Mouse (Mus musculus) liver, embryonic 11.5 days (tissue): ENCODE results near the gene Ctnna2. TPM values are rescaled to one million over a fixed set of nuclear protein-coding genes. Genes with fewer than 3 reads are reported as not detected.

Experiments
- ATAC-seq: fragments of 200-750 bp; cut with Nextera tagmentation; replicated peaks from 2 replicates; pipeline ENCODE4 v1.8.0; 2017; ENCODE audit warnings: moderate number of reproducible peaks, mild to moderate bottlenecking, moderate TSS enrichment, moderate library complexity; ENCODE audit not compliant: low FRiP score
- DNase-seq: peaks from one replicate; pipeline ENCODE4 v3.0.0-alpha.2; 2017; ENCODE audit warnings: low spot score
- H3K27ac ChIP-seq: fragments of 300-500 bp; sonication (generic); 2 replicates; pipeline ENCODE4 v1.5.1; 2014; ENCODE audit warnings: mild to moderate bottlenecking, low read depth, low read length, control low read depth
- H3K27me3 ChIP-seq: fragments of 300-500 bp; sonication (generic); replicated peaks from 2 replicates; pipeline ENCODE4 v1.6.1; 2014; ENCODE audit warnings: low read length, mixed read lengths; ENCODE audit not compliant: control insufficient read depth, insufficient read depth
- H3K36me3 ChIP-seq: fragments of 300-500 bp; sonication (generic); 2 replicates; pipeline ENCODE4 v1.6.1; 2014; ENCODE audit warnings: mild to moderate bottlenecking, low read length, moderate library complexity, mixed read lengths; ENCODE audit not compliant: control insufficient read depth, insufficient read depth
- H3K4me1 ChIP-seq: fragments of 300-500 bp; sonication (generic); replicated peaks from 2 replicates; pipeline ENCODE4 v1.6.1; 2014; ENCODE audit warnings: low read length, mixed read lengths; ENCODE audit not compliant: control insufficient read depth, insufficient read depth
- H3K4me2 ChIP-seq: fragments of 300-500 bp; sonication (generic); 2 replicates; pipeline ENCODE4 v1.6.1; 2014; ENCODE audit warnings: mild to moderate bottlenecking, control low read depth, moderate library complexity
- H3K4me3 ChIP-seq: fragments of 300-500 bp; sonication (generic); 2 replicates; pipeline ENCODE4 v1.5.1; 2014; ENCODE audit warnings: low read depth, low read length, control low read depth
- H3K9ac ChIP-seq: fragments of 300-500 bp; sonication (generic); 2 replicates; pipeline ENCODE4 v1.6.1; 2014; ENCODE audit warnings: low read depth, low read length, control low read depth
- H3K9me3 ChIP-seq: fragments of 300-500 bp; sonication (generic); 2 replicates; pipeline ENCODE4 v1.6.1; 2016; ENCODE audit warnings: low read length, inconsistent platforms, mixed read lengths; ENCODE audit not compliant: control insufficient read depth
- WGBS: fragments of 180-500 bp; shearing (Covaris S2); extraction: QIAGEN DNeasy Blood & Tissue Kit; methylation state at CpG from one replicate; pipeline ENCODE4 v1.1.7; 2014; 5-methylcytosine and 5-hydroxymethylcytosine counted together
- polyA plus RNA-seq: library from polyadenylated mRNA; unstranded; fragments of >200 nt; fragmentation: Nextera tagmentation; extraction: Ambion mirVana; gene quantifications from 2 replicates; pipeline ENCODE4 v1.2.1, GENCODE M21; 2014

Ctnna2 gene
- polyA plus RNA-seq, 1 experiment from 2014 or later, result 1.9 TPM

DNA sequence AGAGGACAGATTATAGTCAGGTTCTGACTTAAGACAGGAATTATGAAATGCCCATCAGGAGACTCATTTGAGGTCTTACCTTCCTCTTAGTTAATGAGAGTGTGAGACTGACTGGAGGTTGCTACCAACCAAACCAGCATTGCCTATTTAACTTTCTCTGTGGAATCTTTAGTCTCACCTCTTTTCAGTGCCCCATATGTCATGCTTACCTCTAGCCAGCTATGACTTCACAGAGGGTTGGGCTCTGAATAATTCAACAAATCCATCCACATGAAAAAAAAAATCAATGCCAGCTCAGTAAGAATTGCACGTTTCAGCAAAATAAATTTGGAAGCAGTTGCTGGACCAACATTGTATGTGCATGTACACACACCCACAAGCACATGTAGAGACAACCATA lies 562.5 kb downstream of the Ctnna2 start:
- no peaks in the 10 kb centered on the region for H3K36me3 ChIP-seq
- 72% methylated on average over 1 of the region's 1 CpGs for WGBS
- ATAC-seq, result no peak
- H3K4me2 ChIP-seq, result no peak overlapping the region
- no peaks in the 10 kb centered on the region for H3K4me1 ChIP-seq
- H3K27me3 ChIP-seq, result no peaks in the 10 kb centered on the region
- no peaks in the 10 kb centered on the region for H3K9me3 ChIP-seq
- DNase-seq, result no peak
- no peak overlapping the region for H3K4me3 ChIP-seq
- H3K27ac ChIP-seq, result no peak overlapping the region
- H3K9ac ChIP-seq, result no peak overlapping the region

DNA sequence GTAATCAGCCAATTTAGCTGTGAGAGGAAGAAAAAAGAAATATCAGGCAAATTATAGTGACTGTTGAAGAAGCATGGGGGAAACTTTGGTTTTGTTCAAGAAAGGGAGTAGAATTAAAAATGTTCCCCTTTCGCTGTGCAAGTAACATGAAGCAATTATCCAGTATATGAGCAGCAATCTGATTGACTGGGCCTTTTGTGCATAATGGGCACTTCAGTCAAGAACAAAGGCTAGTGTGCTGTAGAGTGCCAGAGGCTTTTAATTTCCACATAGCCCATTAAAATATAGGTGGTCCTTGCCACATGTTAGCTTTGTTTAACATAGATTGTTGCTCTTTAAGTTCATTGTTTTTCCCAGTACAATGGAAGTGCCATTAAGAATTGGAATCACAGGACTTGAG lies 566.0 kb downstream of the Ctnna2 start:
- no peaks in the 10 kb centered on the region for H3K4me1 ChIP-seq

DNA sequence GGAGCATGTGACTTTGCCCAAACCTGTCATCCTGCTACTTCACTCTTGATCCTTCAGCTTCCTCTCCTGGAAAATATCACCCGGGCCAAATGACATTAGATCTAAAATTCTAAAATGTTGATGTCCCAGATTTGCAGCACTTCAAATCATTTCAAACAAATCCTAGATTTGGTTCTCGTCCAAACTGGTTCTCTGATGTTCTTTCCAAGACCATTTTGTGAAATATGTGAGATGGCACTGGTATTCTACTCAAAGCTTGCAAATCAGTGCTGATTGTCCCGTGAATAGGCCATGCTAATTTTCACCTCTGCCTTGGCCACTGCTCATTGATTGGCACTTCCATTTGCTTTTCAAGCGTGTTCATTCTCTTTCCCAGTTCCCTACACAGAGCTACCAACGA lies 571.0 kb downstream of the Ctnna2 start:
- no peaks in the 10 kb centered on the region for H3K27me3 ChIP-seq
- no peaks in the 10 kb centered on the region for H3K4me1 ChIP-seq
- 63% methylated on average over 5 of the region's 5 CpGs for WGBS
- H3K4me2 ChIP-seq, result no peak overlapping the region
- ATAC-seq (no peak), DNase-seq (no peak)
- no peaks in the 10 kb centered on the region for H3K36me3 ChIP-seq
- no peak overlapping the region for H3K27ac ChIP-seq
- no peak overlapping the region for H3K9ac ChIP-seq
- H3K4me3 ChIP-seq, result no peak overlapping the region
- H3K9me3 ChIP-seq, result no peaks in the 10 kb centered on the region

More for the DNA sequence above, 566.0 kb downstream of the Ctnna2 start:
- DNase-seq, result no peak
- Histone ChIP-seq H3K36me3 (no peaks in the 10 kb centered on the region), H3K27ac (no peak overlapping the region), H3K4me3 (no peak overlapping the region), H3K27me3 (no peaks in the 10 kb centered on the region), H3K4me2 (no peak overlapping the region), H3K9ac (no peak overlapping the region), H3K9me3 (no peaks in the 10 kb centered on the region)
- no peak for ATAC-seq
- 69% methylated on average over 1 of the region's 1 CpGs for WGBS

DNA sequence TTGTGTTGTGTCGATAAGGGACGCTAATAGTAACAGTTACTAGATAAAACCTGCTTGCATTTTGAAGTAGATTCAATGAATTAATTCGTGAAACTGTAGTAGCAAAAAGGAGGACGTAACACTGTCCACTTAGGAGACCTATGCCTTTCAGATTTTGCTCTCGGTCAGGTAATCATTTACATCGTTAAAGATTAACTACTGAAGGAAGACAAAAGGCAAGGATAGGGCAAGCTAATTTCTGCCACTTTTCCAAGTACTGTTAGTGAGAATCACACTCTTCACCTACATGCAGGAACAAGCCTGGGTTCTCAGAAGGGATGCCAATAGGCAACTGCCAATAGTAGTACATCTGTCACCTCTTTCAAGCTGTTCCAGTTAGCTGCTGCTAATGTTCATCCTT lies 578.7 kb downstream of the Ctnna2 start:
- Histone ChIP-seq H3K4me3 (no peak overlapping the region), H3K27ac (no peak overlapping the region), H3K4me1 (no peaks in the 10 kb centered on the region), H3K9me3 (no peaks in the 10 kb centered on the region; the same call in 1 of the 2 replicates), H3K9ac (no peak overlapping the region), H3K27me3 (no peaks in the 10 kb centered on the region), H3K4me2 (no peak overlapping the region), H3K36me3 (no peaks in the 10 kb centered on the region)
- no peak for DNase-seq
- no peak for ATAC-seq
- WGBS, result 79% methylated on average over 6 of the region's 6 CpGs

DNA sequence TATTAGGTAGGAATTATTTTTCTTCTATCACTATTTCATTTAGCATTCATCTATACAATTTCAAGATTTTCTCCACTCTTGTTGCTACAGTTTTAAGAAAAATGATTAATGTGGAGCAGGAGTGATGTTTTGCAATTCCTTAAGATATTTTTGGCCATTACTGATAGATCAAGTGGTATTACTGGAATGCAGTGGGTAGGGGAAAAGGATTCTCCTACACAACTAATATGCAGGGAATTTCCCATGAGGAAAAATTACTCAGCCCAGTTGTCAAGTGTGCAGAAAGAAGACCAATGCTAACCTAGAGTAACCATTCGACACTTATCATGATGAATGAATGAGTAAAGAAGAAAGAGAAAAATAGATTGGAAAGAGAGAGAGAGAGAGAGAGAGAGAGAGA lies 587.8 kb downstream of the Ctnna2 start:
- 73% methylated on average over 1 of the region's 1 CpGs for WGBS
- Histone ChIP-seq H3K9ac (no peak overlapping the region), H3K27me3 (no peaks in the 10 kb centered on the region), H3K4me2 (no peak overlapping the region), H3K4me3 (no peak overlapping the region), H3K4me1 (no peaks in the 10 kb centered on the region), H3K36me3 (no peaks in the 10 kb centered on the region), H3K9me3 (no peaks in the 10 kb centered on the region), H3K27ac (no peak overlapping the region)
- DNase-seq (no peak), ATAC-seq (no peak)

DNA sequence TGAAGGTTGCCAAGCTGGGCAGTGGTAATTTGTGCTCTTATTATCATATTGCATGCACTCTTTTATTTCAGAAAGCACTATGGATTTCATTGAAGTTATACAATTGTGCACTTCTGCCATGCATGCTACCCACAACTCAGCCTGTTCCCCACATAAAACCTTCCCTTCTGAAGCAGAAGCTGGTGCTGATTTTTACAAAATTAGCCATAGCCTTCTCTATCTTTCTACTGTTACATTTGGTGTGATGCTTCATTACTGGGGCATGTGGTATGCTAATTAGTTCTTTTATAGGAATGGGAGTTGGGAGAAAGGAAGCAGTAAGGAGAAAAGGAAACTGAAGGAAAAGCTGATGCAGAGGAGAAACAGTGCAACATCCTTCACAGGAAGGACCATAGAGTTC lies 598.2 kb downstream of the Ctnna2 start:
- ATAC-seq (no peak), DNase-seq (no peak)
- Histone ChIP-seq H3K9me3 (no peaks in the 10 kb centered on the region), H3K4me2 (no peak overlapping the region), H3K4me3 (no peak overlapping the region), H3K9ac (no peak overlapping the region), H3K27me3 (no peaks in the 10 kb centered on the region), H3K27ac (no peak overlapping the region), H3K36me3 (no peaks in the 10 kb centered on the region), H3K4me1 (no peaks in the 10 kb centered on the region)

DNA sequence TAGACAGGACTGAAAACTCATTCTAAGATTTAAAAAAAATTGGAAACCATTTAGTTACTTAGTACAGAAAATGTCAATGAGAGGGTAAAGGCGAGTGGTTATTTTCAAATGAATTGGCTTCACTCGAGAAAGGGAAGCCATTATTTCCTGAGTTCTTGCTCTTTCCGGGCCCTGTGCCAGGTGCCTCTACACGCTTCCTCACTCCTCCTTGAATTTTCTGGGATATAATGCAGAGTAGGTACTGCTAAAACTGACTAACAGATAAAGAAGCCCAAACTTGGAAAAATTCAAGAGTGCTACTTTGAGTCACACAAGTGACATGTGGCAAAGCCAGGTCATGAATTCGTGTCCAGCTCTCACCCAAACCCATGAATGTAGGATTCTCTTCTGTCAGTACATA lies 606.4 kb downstream of the Ctnna2 start:
- H3K4me3 ChIP-seq, result no peak overlapping the region
- no peaks in the 10 kb centered on the region for H3K4me1 ChIP-seq
- DNase-seq (no peak), ATAC-seq (no peak)
- H3K27ac ChIP-seq, result no peak overlapping the region
- H3K9me3 ChIP-seq, result no peaks in the 10 kb centered on the region
- no peaks in the 10 kb centered on the region for H3K36me3 ChIP-seq
- 66% methylated on average over 5 of the region's 5 CpGs for WGBS
- H3K27me3 ChIP-seq, result no peaks in the 10 kb centered on the region
- no peak overlapping the region for H3K9ac ChIP-seq
- no peak overlapping the region for H3K4me2 ChIP-seq

DNA sequence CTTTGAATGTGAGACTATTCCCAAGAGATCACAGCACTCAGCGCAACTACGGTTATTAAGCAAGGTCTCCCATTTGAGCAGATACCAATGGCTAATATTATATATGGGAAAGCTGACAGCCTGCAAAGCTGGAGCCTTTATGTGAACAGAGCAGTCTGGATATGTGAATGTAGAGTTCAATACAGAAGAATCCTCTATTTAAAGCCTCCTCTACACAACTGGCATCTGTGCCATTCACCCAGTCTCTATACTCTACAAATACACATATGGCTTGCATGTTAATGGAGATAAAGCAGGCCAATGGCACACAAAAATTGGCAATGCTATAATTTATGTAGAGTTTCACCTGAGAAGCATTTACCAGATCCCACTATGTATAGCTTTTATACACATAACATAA lies 608.4 kb downstream of the Ctnna2 start:
- Histone ChIP-seq H3K4me2 (no peak overlapping the region), H3K9me3 (no peaks in the 10 kb centered on the region), H3K36me3 (no peaks in the 10 kb centered on the region), H3K9ac (no peak overlapping the region), H3K27me3 (no peaks in the 10 kb centered on the region), H3K27ac (no peak overlapping the region), H3K4me1 (no peaks in the 10 kb centered on the region), H3K4me3 (no peak overlapping the region)
- no peak for ATAC-seq
- no peak for DNase-seq
- 98% methylated on average over 2 of the region's 2 CpGs for WGBS

DNA sequence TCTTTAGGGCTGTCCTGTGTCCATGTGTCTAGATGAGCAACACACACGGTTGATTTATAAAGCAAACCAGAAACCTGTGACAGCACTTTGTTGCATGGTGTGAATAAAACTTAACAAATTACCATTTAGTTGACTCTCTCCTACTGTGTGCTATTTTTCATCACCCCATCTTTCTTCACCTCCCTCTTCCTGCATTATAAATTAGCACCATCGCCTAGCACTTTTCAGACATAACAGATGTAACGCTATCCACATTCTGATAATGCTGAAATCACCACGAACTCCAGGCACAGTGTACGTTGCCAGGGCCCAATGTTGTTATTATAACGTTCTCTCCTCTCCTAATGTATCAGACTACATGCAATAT lies 621.0 kb downstream of the Ctnna2 start:
- ATAC-seq, result no peak
- Histone ChIP-seq H3K9me3 (no peaks in the 10 kb centered on the region), H3K27ac (no peak overlapping the region), H3K4me3 (no peak overlapping the region), H3K27me3 (no peaks in the 10 kb centered on the region), H3K4me1 (no peaks in the 10 kb centered on the region), H3K9ac (no peak overlapping the region), H3K36me3 (no peaks in the 10 kb centered on the region), H3K4me2 (no peak overlapping the region)
- no peak for DNase-seq
- 68% methylated on average over 6 of the region's 6 CpGs for WGBS
